32 mouse cellular contexts compared by ENCODE assay signal in genomic region chr5:137043997-137044396, GRCm38 (mm10). TPM values are rescaled to one million over a fixed set of nuclear protein-coding genes. Genes with fewer than 3 reads are reported as not detected.
"Had no signal": no experiment of that assay in that cellular context is flagged by ENCODE, and none has a peak within 500 bp of the region (broad histone marks: within the 10 kb centered on the region; RNA-seq: fewer than 3 reads in every experiment).

No protein-coding gene starts in this region.

- DNase-seq: cerebellum, postnatal 10 days; cerebellum, postnatal 14 days; cerebellum, postnatal 25 days; cerebellum, postnatal 36 days; embryo, embryonic 11 days; forebrain, postnatal 0 days; gastrocnemius, adult 2 months; gastrocnemius, postnatal 10 days; gastrocnemius, postnatal 14 days; gastrocnemius, postnatal 25 days; gastrocnemius, postnatal 36 days; heart, adult 11 months; heart, adult 18-20 months; heart, adult 2 months had no signal

- H3K9me3 ChIP-seq: embryonic facial prominence, embryonic 10.5 days; embryonic facial prominence, embryonic 12.5 days; embryonic facial prominence, embryonic 13.5 days; embryonic facial prominence, embryonic 15.5 days; forebrain, embryonic 10.5 days; forebrain, embryonic 12.5 days; forebrain, embryonic 13.5 days; forebrain, embryonic 15.5 days; heart, embryonic 10.5 days had no signal

- H3K27ac ChIP-seq: embryonic facial prominence, embryonic 10.5 days; embryonic facial prominence, embryonic 12.5 days; embryonic facial prominence, embryonic 13.5 days; embryonic facial prominence, embryonic 15.5 days; forebrain, embryonic 10.5 days; forebrain, embryonic 12.5 days; forebrain, embryonic 13.5 days; forebrain, embryonic 15.5 days; gastrocnemius, adult 2 months; heart, adult 2 months; heart, embryonic 10.5 days had no signal

- H3K27me3 ChIP-seq: embryonic facial prominence, embryonic 12.5 days; embryonic facial prominence, embryonic 13.5 days; embryonic facial prominence, embryonic 15.5 days; forebrain, embryonic 12.5 days; forebrain, embryonic 13.5 days; forebrain, embryonic 15.5 days had no signal

- H3K9ac ChIP-seq: embryonic facial prominence, embryonic 12.5 days; embryonic facial prominence, embryonic 13.5 days had no signal

- H3K4me3 ChIP-seq: heart, adult 2 months had no signal

RNA-seq across cellular contexts. Expression of gene Vgf, which starts 17.8 kb away (rescaled TPM):
- total RNA-seq: common myeloid progenitor, adult 5-6 weeks; gastrocnemius, adult 18-20 months; gastrocnemius, adult 2 months; gastrocnemius, adult 8-10 months; gastrocnemius, postnatal 14 days; gastrocnemius, postnatal 25 days; gastrocnemius, postnatal 36 days; gastrocnemius, postnatal 4 days; granulocyte monocyte progenitor cell, adult 5-6 weeks; heart, adult 18-20 months; heart, adult 2 months; heart, adult 8-10 months had no signal
- polyA plus RNA-seq: gonadal fat pad, adult 2 months; heart, embryonic 10.5 days had no signal

RNA-seq across cellular contexts. Expression of gene Serpine1, which starts 28.1 kb away (rescaled TPM):
- total RNA-seq: common myeloid progenitor, adult 5-6 weeks; granulocyte monocyte progenitor cell, adult 5-6 weeks had no signal
- polyA plus RNA-seq: erythroblast, embryonic 14.5 days; forebrain, embryonic 11.5 days had no signal
